Mouse (Mus musculus): ENCODE data around the gene Kitl.

DNA sequence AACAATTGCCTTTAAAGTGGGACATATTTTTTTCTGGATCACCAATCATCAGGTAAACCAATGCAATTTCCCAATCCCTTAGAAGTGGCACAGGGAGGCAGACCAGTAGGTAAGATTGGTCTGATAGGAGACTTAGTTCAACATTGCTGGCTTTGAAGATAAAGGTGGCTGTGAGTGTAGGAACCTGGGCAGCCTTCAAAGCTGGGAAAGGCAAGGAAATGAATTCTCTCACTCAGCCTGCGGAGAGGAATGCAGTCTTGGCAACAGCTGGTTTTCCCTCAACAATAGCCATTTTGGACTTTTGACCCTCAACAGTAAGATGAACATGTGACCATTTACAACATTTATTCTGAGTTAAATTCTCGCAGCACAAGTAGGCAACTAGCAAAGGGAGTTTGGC lies 1.3 kb upstream of the Kitl start:
- TF ChIP-seq GATA1 (IDR thresholded peaks at IDR 0.05; ENCODE audit: low read length) (no peak), TAL1 (IDR thresholded peaks at IDR 0.05; ENCODE audit: low read length) (no peak)
